Mouse (Mus musculus) liver, embryonic 15.5 days (tissue): ENCODE measurements around the gene Zfp212. TPM values are rescaled to one million over a fixed set of nuclear protein-coding genes. Genes with fewer than 3 reads are reported as not detected.

ENCODE experiments used
- ATAC-seq: fragments of 200-750 bp; cut with Nextera tagmentation; 2 replicates; pipeline ENCODE4 v1.8.0; 2017; ENCODE audit warnings: moderate number of reproducible peaks, mild to moderate bottlenecking, moderate library complexity; ENCODE audit not compliant: insufficient read depth
- H3K27ac ChIP-seq: fragments of 300-500 bp; sonication (generic); replicated peaks from 2 replicates; pipeline ENCODE4 v1.5.1; 2015; ENCODE audit warnings: mild to moderate bottlenecking, inconsistent platforms
- H3K27me3 ChIP-seq: fragments of 300-500 bp; sonication (generic); 2 replicates; pipeline ENCODE4 v1.6.1; 2015; ENCODE audit warnings: mild to moderate bottlenecking, inconsistent platforms
- H3K36me3 ChIP-seq: fragments of 300-500 bp; sonication (generic); replicated peaks from 2 replicates; pipeline ENCODE4 v1.6.1; 2015; ENCODE audit warnings: moderate library complexity, mild to moderate bottlenecking, inconsistent platforms
- H3K4me1 ChIP-seq: fragments of 300-500 bp; sonication (generic); replicated peaks from 2 replicates; pipeline ENCODE4 v1.6.1; 2015; ENCODE audit warnings: inconsistent platforms
- H3K4me2 ChIP-seq: fragments of 300-500 bp; sonication (generic); 2 replicates; pipeline ENCODE4 v1.6.1; 2015; ENCODE audit warnings: moderate library complexity, mild to moderate bottlenecking, inconsistent platforms
- H3K4me3 ChIP-seq: fragments of 300-500 bp; sonication (generic); replicated peaks from 2 replicates; pipeline ENCODE4 v1.5.1; 2015; ENCODE audit warnings: mild to moderate bottlenecking, inconsistent platforms
- H3K9ac ChIP-seq: fragments of 300-500 bp; sonication (generic); 2 replicates; pipeline ENCODE4 v1.6.1; 2015; ENCODE audit warnings: moderate library complexity, mild to moderate bottlenecking, inconsistent platforms
- H3K9me3 ChIP-seq: fragments of 300-500 bp; sonication (generic); replicated peaks from 2 replicates; pipeline ENCODE4 v1.6.1; 2016; ENCODE audit warnings: inconsistent platforms
- WGBS: fragments of 180-500 bp; shearing (Covaris S2); methylation state at CpG from one replicate; pipeline ENCODE4 v1.1.7; 2015; ENCODE audit warnings: mixed read lengths; ENCODE audit not compliant: insufficient replicate concordance; 5-methylcytosine and 5-hydroxymethylcytosine counted together
- polyA plus RNA-seq: library from polyadenylated mRNA; unstranded; fragments of >200 nt; fragmentation: Nextera tagmentation; extraction: Ambion mirVana; gene quantifications from 2 replicates; pipeline ENCODE4 v1.2.1, GENCODE M21; 2015

The Zfp212 gene
- polyA plus RNA-seq, 1 experiment from 2014 or later = 5.3 TPM

DNA sequence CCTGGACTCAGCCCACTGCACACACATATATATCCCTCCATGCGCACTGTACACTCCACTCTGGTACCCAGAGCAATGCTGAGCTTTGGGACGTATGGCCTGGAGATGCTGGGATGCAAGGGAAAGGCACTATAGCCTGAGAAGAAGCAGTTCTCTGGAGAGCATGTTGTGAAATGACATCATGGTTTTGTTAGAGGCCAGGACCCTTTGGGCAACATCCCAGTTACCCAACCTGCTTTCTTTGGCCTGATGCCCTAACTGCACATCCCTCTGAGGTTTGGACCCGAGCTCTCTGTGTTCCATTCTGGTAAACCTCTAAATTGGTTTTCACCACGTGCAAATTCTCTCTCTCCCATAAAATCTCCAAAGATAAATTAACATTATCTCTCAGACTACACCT is 16.7 kb upstream of the Zfp212 start:
- Histone ChIP-seq H3K4me3 (no peak overlapping the region), H3K27ac (no peak overlapping the region), H3K36me3 (peaks cover 67% of the 10 kb centered on the region), H3K4me2 (no peak overlapping the region), H3K9me3 (peaks cover 8% of the 10 kb centered on the region; the same call in 1 of the 2 replicates), H3K9ac (no peak overlapping the region), H3K27me3 (no peaks in the 10 kb centered on the region), H3K4me1 (no peaks in the 10 kb centered on the region)
- WGBS = 70% methylated on average over 4 of the region's 4 CpGs
- no peak for ATAC-seq

DNA sequence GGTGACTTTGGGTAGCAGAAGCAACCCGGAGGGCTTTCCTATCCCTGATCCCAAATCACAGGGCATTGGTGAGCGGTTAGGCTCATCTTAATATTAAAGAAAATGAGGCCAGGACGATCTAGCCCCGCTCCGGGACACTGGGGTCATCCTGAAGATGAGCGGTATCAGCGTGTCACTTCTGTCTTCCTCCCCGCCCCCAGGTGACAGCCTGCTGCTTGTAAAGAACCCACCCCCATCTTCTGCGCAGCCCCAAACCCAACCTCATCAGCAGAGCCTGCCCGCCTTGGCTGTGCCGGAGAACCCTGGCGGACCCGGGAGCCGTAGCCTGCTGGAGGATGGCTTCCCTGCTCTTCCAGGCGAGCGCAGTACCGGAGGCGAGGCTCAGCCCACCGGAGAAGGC is 15.9 kb upstream of the Zfp212 start:
- H3K27me3 ChIP-seq = no peaks in the 10 kb centered on the region
- H3K27ac ChIP-seq = no peak overlapping the region
- H3K9me3 ChIP-seq = peaks cover 8% of the 10 kb centered on the region; the same call in 1 of the 2 replicates
- no peak overlapping the region for H3K4me3 ChIP-seq
- H3K9ac ChIP-seq = no peak overlapping the region
- 82% methylated on average over 19 of the region's 19 CpGs for WGBS
- no peak overlapping the region for H3K4me2 ChIP-seq
- H3K36me3 ChIP-seq = peaks cover 61% of the 10 kb centered on the region
- no peaks in the 10 kb centered on the region for H3K4me1 ChIP-seq
- ATAC-seq = no peak

DNA sequence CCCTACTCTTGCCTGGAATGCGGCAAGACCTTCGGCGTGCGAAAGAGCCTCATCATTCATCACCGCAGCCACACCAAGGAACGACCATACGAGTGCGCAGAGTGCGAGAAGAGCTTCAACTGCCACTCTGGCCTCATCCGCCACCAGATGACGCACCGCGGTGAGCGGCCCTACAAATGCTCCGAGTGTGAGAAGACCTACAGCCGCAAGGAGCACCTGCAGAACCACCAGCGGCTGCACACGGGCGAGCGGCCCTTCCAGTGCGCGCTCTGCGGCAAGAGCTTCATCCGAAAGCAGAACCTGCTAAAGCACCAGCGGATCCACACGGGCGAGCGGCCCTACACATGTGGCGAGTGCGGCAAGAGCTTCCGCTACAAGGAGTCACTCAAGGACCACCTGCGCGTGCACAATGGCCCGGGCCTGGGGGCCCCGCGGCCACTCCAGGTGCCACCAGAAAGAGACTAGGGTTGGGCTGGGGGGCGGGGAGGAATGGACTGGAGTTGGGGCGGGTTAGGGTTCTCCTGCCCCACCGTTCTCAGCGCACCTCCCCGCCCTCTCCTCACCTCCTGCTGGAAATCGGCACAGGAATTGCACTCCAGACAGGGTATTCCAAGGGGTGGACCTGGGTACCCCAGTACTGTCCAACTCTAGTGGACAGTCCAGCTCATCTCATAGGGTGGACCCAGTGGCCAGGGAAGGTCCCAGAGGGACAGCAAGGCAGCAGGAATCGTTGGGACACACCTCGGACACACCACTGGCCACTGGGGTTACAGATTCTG is 15.2 kb upstream of the Zfp212 start:
- no peaks in the 10 kb centered on the region for H3K27me3 ChIP-seq
- H3K4me1 ChIP-seq = no peaks in the 10 kb centered on the region
- no peak for ATAC-seq
- 88% methylated on average over 44 of the region's 44 CpGs for WGBS
- peaks cover 8% of the 10 kb centered on the region; the same call in 1 of the 2 replicates for H3K9me3 ChIP-seq
- no peak overlapping the region for H3K9ac ChIP-seq
- no peak overlapping the region for H3K27ac ChIP-seq
- peaks cover 56% of the 10 kb centered on the region for H3K36me3 ChIP-seq
- no peak overlapping the region for H3K4me2 ChIP-seq
- H3K4me3 ChIP-seq = no peak overlapping the region

DNA sequence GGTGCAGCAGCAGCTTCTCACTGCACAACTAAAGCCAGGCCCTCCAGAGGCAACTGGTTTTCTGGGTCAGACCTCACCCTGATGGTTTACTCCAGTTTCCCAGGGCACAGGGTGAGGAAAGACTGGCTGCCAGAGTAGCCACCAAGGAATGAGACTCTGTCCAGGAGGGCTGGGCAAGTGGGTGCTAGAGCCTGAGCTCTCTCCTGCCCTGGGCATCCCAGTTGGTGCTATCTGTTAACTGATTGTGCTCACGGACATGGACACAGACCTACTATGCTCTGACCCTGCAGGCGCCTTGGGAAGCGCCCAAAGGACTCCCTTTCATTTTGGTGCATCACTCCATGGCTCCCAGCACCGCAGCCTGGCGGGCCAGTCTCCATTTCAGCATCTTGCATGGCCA is 13.9 kb upstream of the Zfp212 start:
- Histone ChIP-seq H3K27me3 (no peaks in the 10 kb centered on the region), H3K9ac (no peak overlapping the region), H3K36me3 (peaks cover 50% of the 10 kb centered on the region), H3K27ac (no peak overlapping the region), H3K4me3 (no peak overlapping the region), H3K9me3 (peaks cover 8% of the 10 kb centered on the region; the same call in 1 of the 2 replicates), H3K4me2 (no peak overlapping the region), H3K4me1 (no peaks in the 10 kb centered on the region)
- ATAC-seq = no peak
- 78% methylated on average over 5 of the region's 5 CpGs for WGBS

DNA sequence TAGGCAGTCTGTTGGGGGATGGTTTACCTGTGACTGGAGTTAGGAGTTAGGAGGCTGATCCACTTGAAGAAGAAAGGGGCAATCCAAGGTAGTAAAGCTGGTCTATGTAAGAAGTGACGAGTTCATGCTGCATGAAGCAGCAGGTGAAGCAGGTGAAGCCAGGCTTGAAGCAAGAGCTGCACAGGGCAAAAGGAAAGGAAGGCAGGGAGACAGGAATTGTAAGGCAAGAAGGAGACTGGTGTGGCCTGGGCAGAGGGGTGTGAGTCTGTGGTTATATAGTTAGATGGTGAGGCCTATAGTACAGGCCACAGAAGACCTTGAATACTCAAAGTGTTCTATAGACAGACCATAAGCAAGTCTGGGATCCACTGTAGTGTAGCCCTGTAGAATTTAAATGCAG is 11.3 kb upstream of the Zfp212 start:
- WGBS = 83% methylated on average over 1 of the region's 1 CpGs
- Histone ChIP-seq H3K4me2 (no peak overlapping the region), H3K27me3 (no peaks in the 10 kb centered on the region), H3K9ac (no peak overlapping the region), H3K9me3 (peaks cover 8% of the 10 kb centered on the region; the same call in 1 of the 2 replicates), H3K4me3 (no peak overlapping the region), H3K27ac (no peak overlapping the region), H3K36me3 (peaks cover 26% of the 10 kb centered on the region), H3K4me1 (no peaks in the 10 kb centered on the region)
- no peak for ATAC-seq

DNA sequence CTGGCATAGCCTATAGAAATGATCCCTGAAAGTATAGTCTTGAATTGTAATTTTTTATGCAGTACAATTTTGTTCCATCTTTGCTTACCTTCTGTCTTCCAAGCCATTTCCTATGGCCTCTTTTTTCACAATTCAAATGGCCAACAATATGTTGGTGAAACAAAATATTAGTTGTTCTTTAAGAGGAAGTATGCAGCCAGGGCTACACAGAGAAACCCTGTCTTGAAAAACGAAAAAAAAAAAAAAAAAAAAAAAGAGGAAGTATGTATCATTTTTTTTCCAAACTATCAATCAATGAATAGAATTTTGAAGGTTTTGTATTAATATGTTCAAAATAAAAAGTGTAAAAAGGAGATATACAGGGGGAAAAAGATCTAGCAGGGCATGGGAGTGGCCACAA is 8.6 kb upstream of the Zfp212 start:
- no peaks in the 10 kb centered on the region for H3K36me3 ChIP-seq
- H3K4me2 ChIP-seq = no peak overlapping the region
- ATAC-seq = no peak
- 7% methylated on average over 1 of the region's 1 CpGs for WGBS
- peaks cover 8% of the 10 kb centered on the region for H3K4me1 ChIP-seq
- no peaks in the 10 kb centered on the region for H3K9me3 ChIP-seq
- H3K27ac ChIP-seq = no peak overlapping the region
- no peak overlapping the region for H3K4me3 ChIP-seq
- H3K27me3 ChIP-seq = no peaks in the 10 kb centered on the region
- no peak overlapping the region for H3K9ac ChIP-seq

DNA sequence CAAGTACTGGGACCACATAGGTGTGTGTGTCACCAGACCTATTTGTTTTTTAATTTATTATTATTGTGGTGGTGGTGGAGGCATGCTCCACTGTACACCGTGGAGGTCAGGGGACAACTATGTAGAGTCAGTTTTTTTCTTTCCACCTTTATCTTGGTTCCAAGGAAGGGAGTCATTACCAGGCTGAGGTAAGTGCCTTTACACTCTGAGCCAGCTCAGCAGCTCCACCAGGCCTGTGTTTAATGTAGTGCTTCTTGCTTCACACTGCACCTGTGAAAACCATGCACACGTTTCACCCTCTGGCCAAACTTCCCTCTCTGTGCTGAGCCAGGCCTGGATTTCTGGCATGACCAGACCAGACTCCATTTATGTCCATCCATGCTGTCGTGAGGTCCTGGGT is 7.3 kb upstream of the Zfp212 start:
- ATAC-seq = no peak
- Histone ChIP-seq H3K4me3 (no peak overlapping the region), H3K4me2 (no peak overlapping the region), H3K9me3 (no peaks in the 10 kb centered on the region), H3K4me1 (peaks cover 20% of the 10 kb centered on the region), H3K27me3 (no peaks in the 10 kb centered on the region), H3K9ac (no peak overlapping the region), H3K27ac (no peak overlapping the region), H3K36me3 (no peaks in the 10 kb centered on the region)
- 55% methylated on average over 3 of the region's 3 CpGs for WGBS

DNA sequence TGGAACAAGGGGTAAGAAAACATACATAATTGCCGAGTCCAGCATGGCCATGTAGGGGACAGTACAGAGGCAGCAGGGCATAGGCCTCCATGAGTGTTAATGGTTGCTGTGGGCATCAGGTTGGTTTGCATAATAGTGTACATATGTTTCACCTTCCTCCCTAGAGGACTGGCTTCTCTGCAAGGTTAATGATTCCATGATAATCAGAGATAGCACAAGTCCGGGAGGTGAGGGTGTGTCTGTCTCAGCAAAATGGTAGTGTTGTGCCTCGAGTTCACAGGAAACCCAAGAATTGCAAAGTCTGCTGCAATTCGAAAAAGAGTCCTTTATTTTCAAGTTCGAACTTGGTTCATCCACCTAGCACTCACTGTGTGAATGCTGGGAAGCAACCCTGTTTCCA is 3.2 kb upstream of the Zfp212 start:
- no peaks in the 10 kb centered on the region for H3K27me3 ChIP-seq
- H3K9me3 ChIP-seq = no peaks in the 10 kb centered on the region
- H3K36me3 ChIP-seq = no peaks in the 10 kb centered on the region; the same call in 1 of the 2 replicates
- no peak overlapping the region for H3K9ac ChIP-seq
- H3K4me1 ChIP-seq = peaks cover 46% of the 10 kb centered on the region
- no peak for ATAC-seq
- H3K4me3 ChIP-seq = no peak overlapping the region
- WGBS = 50% methylated on average over 5 of the region's 5 CpGs
- H3K27ac ChIP-seq = no peak overlapping the region; the same call in 1 of the 2 replicates
- no peak overlapping the region for H3K4me2 ChIP-seq

DNA sequence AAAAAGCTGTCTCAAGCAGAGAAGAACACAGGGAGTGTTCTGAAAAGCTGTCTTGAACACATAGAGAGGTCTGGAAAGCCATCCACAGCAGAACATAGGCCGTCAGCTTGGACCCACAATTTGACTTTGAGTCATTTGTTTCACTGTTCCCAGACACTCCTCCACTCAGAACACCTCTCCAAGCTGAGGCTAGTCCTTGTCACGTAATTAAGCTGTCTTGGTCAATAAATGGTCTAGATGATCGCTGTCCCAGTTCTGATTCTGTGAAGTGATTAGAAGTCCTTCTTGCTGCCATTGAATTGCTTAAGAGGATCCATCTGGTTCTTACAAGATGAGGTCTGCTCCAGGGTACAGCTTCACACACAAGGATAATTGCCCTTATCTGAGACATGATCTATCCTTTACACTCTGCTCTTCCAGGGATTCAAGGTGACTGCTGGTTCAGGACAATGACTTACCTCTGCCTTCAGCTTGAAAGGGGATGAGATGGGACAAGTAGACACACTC is 1.5 kb upstream of the Zfp212 start:
- ATAC-seq = no peak
- H3K4me1 ChIP-seq = peaks cover 56% of the 10 kb centered on the region
- 79% methylated on average over 3 of the region's 3 CpGs for WGBS

DNA sequence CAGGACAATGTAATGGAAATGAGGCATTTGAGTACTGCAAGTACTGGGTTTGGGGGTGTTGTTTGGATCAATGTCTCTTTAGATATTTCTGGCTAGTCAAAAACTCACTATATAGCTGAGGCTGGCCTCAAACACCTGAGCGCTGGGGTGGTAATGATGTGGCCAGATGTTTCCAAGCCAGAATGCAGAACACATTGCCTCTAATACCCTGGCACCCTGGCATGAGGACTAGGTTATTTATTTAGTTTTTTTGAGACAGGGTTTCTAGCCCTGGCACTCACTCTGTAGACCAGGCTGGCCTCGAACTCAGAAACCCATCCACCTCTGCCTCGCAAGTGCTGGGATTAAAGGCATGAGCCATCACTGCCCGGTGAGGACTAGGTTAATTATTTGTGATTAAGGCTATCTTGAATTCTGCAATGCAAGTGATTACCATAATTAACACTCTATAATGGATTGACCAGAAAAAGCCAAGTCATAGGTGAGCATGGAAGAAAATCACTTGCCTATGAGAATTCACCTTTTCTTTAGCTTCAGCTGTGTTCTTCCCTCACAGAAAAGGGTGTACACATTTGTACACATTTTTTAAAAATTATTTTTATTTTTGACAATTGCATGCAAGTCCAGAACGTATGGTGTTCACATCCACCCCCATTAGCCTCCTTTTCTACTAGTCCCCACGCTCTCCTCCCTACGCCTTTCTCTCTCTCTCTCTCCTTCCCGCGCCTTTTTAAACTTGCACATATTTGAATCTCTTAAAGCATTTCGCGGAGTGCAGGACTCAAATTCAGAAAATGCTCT is 430 bp upstream of the Zfp212 start:
- no peaks in the 10 kb centered on the region for H3K27me3 ChIP-seq
- WGBS = 29% methylated on average over 11 of the region's 11 CpGs
- peak overlapping the region; percentile 85 for H3K4me3 ChIP-seq
- H3K4me2 ChIP-seq = peak overlapping the region; percentile 66
- H3K9ac ChIP-seq = peak overlapping the region; percentile 89
- peak overlapping the region; percentile 99 for H3K27ac ChIP-seq
- H3K36me3 ChIP-seq = no peaks in the 10 kb centered on the region; the same call in 1 of the 2 replicates
- H3K9me3 ChIP-seq = no peaks in the 10 kb centered on the region
- peaks cover 56% of the 10 kb centered on the region for H3K4me1 ChIP-seq
- peak; percentile 9 for ATAC-seq

More for the DNA sequence above, 1.5 kb upstream of the Zfp212 start:
- Histone ChIP-seq H3K4me2 (no peak overlapping the region), H3K4me3 (no peak overlapping the region), H3K36me3 (no peaks in the 10 kb centered on the region; the same call in 1 of the 2 replicates), H3K27ac (no peak overlapping the region), H3K9ac (no peak overlapping the region), H3K9me3 (no peaks in the 10 kb centered on the region), H3K27me3 (no peaks in the 10 kb centered on the region)

DNA sequence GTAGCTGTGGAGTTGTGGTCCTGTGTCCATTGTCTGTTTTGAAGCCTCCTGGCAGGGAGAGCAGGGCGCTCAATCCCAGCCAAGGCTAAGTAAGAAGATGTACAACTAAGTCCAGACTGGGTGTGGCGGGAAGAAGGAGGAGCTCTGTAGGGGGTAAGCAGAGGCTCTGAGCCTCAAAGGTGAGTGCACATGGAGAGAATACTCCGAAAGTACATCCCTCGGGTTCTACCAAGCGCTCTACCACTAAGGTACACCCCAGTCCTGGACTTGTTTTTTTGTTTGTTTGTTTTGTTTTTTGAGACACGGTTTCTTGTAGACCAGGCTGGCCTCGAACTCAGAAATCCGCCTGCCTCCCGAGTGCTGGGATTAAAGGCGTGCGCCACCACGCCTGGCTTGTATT is 22.2 kb downstream of the Zfp212 start:
- WGBS = 41% methylated on average over 12 of the region's 12 CpGs
- Histone ChIP-seq H3K27me3 (no peaks in the 10 kb centered on the region), H3K9me3 (no peaks in the 10 kb centered on the region), H3K27ac (no peak overlapping the region), H3K9ac (peak overlapping the region; percentile 63), H3K36me3 (peaks cover 15% of the 10 kb centered on the region), H3K4me3 (peak overlapping the region; percentile 64), H3K4me2 (peak overlapping the region; percentile 96), H3K4me1 (peaks cover 16% of the 10 kb centered on the region)
- ATAC-seq = 0 out of 2 replicates have a peak, but pooled peaks have one; percentile 8
